Mouse (Mus musculus) skeletal muscle tissue, adult 2 months (tissue): ENCODE measurements around the gene Kremen2.

ENCODE experiments used
- DNase-seq: peaks from one replicate; pipeline ENCODE4 v3.0.0-alpha.2; 2012; ENCODE audit warnings: low read depth, low spot score

Gene Kremen2

GRCm38 (mm10) chr17:23760231-23760630 is 14.6 kb upstream of the Kremen2 start:
- no peak for DNase-seq

DNA sequence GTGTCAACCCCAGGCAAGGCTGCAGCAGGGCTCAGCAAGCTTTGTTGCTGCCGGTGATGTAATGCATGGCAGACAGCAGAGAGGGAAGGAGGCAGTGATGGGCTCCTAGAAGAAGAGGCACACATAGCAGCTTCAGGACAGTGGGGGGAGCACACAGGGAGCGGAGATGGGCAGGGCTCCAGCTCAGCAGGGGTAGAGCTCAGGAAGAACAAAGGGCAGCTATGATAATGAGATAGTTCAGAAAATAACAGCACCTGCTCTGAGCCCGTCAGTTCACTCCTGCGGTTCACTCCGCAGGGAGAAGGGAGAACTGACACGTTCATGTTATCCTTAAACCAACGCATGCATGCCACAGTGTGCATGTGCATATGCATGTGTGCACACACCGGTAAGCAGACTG is 13.2 kb upstream of the Kremen2 start:
- no peak for DNase-seq

- DNase-seq: no peak
These were observed 11.9 kb upstream of the Kremen2 start for GRCm38 (mm10) chr17:23757581-23757980.

- no peak for DNase-seq
These were observed 10.1 kb upstream of the Kremen2 start for GRCm38 (mm10) chr17:23755689-23756088.

GRCm38 (mm10) chr17:23749400-23750191 is 4.0 kb upstream of the Kremen2 start:
- DNase-seq: no peak

DNA sequence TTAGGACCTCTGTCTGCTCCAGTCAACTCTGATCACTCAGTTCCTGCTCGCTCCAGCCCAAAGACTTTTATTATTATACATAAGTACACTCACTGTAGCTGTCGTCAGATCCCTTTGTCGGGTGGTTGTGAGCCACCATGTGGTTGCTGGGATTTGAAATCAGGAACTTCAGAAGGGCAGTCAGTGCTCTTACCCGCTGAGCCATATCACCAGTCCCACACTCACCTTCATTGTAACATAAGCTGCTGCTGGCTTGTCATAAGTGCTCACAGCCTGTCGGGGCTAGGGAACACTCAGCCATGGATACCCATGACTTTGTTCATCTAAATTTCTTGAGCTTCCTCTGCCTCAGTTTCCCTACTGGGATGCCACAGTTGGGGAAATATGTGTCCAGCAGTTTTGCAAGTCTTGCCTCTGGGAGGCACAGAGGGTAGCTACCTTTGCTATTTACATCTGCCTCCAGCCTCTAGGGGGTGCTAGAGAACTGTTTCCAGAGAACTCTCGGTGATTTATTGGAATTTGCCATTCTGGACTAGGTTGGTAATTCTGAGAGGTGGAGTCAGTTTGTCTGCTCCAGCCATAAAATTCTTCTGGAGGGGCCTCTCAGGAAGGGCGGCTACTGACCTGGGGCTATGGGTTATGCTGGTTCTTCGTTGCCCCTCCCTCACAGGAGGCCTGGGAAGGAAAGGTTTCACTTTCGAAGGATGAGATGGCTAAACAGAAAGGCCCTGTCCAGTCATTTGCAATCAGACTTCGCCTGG is 3.2 kb upstream of the Kremen2 start:
- DNase-seq: peak; percentile 75

DNA sequence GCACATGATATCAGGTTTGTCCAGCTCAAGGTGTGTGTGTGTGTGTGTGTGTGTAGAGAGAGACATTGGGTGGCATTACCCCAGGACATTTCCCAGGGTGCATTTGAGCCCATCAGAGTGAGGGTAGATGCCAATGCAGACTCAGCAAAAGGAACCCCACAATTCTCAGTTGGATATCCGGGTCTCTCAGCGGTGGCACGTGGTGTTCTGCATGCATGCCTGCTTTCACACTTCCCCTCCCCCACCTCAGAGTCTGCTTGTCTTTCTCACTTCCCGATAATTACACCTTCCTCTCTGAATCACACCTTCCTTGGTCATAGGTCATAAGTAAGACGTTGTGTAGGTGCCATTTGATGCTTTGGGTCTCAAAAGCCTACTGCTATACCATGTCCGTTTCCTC is 2.4 kb upstream of the Kremen2 start:
- DNase-seq: no peak

GRCm38 (mm10) chr17:23747471-23747870 is 1.8 kb upstream of the Kremen2 start:
- DNase-seq: no peak

- DNase-seq: no peak
These were observed 1.1 kb upstream of the Kremen2 start for GRCm38 (mm10) chr17:23746767-23747166.

GRCm38 (mm10) chr17:23746311-23746710 is 678 bp upstream of the Kremen2 start:
- no peak for DNase-seq

DNA sequence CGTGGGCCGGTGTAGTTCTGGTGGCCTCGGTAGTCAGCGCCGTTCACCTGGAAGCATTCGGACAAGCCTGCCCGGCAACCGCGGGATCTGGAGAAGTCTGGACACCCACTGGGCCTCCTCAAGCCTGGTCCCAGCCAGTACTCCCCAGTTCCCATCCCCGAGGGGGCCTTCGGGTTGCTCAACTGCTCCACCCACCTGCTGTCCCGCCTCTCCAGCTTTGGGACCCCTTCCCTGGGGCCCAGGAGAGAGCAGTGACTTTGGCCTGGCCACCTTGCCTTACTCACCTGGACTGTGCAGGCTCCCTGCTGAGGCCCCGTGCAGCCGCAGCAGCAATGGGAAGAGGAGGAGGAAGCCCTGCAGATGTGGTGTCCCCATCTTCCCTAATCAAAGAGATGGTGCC is 982 bp downstream of the Kremen2 start:
- no peak for DNase-seq

- DNase-seq: no peak
These were observed 1.6 kb downstream of the Kremen2 start for GRCm38 (mm10) chr17:23744076-23744475.

GRCm38 (mm10) chr17:23742941-23743340 is 2.7 kb downstream of the Kremen2 start:
- no peak for DNase-seq

DNA sequence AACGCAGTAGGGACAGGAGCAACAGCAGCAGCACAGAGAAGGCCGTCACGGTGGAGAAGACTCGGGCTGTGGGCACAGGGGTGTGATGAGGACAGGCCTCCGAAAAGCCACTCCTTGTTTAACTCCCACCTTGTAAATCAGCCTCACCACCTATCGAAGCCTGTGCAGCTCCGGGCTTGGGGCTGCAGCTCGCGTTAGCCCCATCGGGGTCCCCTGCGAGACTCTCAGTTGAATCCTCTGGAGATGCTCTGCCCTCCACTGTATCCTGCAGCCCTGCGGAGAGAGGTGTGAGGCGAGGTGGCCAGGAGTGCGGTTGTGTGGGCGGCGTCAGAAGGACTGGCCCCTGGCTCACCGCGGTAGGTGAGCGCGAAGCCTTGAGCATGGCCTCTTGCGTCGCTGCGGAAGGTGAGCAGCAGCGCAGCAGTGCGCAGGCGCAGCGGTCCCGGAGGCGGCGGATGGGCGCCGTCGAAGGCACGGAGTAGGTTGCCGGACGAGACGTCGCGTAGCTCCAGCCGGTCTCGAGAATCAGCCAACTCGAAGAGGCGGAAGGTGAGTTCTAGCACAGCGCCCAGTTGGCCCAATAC is 3.3 kb downstream of the Kremen2 start:
- no peak for DNase-seq

- no peak for DNase-seq
These were observed 4.0 kb downstream of the Kremen2 start for GRCm38 (mm10) chr17:23741359-23742209.

GRCm38 (mm10) chr17:23740598-23741021 is 5.0 kb downstream of the Kremen2 start, which contains the start of gene Paqr4:
Gene Paqr4, minus strand, starts transcription at chr17:23740867.
- DNase-seq: no peak

DNA sequence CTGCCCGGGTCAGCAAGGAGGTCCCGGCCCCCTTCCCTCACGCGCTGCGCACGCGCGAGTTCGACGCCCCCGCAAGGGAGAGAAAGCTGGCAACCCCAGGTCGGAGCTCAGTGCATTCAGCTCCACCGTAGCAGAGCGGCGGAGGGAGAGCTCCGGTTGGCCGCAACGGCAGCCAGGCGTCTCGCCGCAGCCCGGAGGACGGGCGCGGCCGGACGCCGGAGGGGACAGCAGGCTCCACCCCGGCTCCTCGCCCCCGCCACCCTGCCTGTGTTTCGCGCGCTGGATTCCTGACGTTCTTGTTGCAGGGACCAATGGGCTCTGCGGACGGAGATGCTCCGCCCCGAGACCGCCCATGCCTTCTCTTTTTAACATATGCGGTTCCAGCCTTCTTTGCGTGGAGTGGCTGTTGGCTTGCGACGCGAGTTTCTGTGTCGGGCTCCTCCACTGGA is 5.5 kb downstream of the Kremen2 start:
- peak; percentile 76 for DNase-seq

GRCm38 (mm10) chr17:23739202-23740135 is 6.2 kb downstream of the Kremen2 start:
- no peak for DNase-seq

DNA sequence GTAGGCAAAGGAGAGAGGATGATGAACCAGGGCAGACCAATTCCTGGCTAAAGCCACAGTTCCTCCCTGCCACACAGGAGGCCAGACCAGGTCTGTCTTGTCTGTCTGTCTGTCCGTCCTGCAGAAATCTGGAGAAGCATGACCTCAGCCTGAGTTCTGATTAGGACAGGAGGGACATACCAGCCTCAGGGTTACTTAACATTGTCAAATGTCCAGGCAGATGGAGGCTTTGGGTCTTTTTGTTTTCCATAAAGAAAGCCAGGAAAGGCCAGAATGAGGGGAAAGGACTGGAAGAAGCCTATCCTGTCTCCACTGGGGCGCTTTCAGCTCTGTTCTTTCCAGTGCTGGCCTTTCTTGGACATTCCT is 6.8 kb downstream of the Kremen2 start:
- no peak for DNase-seq
